Mouse (Mus musculus) liver, postnatal 0 days (tissue): ENCODE results near the gene Nhs.

Source experiments
- CTCF ChIP-seq: sonication (generic); IDR thresholded peaks from 2 replicates; pipeline ENCODE4 v1.5.1; 2016; ENCODE audit warnings: antibody characterized with exemption, low read depth
- EP300 ChIP-seq: IDR thresholded peaks from 2 replicates; pipeline ENCODE4 v1.6.1; 2016; ENCODE audit warnings: antibody characterized with exemption, low read depth, mild to moderate bottlenecking

DNA sequence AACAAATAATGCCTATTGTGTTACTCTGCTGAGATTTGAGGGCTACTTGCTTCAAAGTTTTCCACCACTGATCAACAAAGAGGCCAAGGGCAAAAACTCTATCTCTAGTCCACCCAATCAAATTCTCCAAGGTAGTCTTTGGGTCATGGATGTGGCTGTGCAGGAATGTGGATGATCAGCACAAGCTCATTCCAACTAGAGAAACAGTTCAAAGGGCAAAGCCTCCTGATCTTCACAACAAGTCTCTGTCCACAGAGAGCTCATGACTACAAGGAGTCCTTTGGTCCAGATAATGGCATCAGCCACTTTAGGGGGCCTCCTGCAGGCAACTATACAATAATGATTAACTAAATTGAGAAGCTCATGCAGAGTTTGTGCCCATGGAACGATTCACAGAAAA is 155.7 kb downstream of the Nhs start:
- no peak for TF ChIP-seq CTCF
- TF ChIP-seq EP300, result no peak
